Mouse (Mus musculus) testis, adult 2 months (tissue): ENCODE measurements around the gene Tbl1x.

Experiments
- CTCF ChIP-seq: fragments of 200-500 bp; IDR thresholded peaks from 2 replicates; pipeline ENCODE4 v1.5.1; 2012; ENCODE audit warnings: low read depth, mild to moderate bottlenecking, inconsistent platforms, low read length, moderate library complexity; ENCODE audit not compliant: control insufficient read depth, insufficient read depth, insufficient replicate concordance
- POLR2A ChIP-seq: fragments of 200-500 bp; IDR thresholded peaks from 2 replicates; pipeline ENCODE4 v1.6.1; 2012; ENCODE audit warnings: low read depth, mild to moderate bottlenecking, inconsistent platforms, low read length, moderate library complexity; ENCODE audit not compliant: control insufficient read depth

DNA sequence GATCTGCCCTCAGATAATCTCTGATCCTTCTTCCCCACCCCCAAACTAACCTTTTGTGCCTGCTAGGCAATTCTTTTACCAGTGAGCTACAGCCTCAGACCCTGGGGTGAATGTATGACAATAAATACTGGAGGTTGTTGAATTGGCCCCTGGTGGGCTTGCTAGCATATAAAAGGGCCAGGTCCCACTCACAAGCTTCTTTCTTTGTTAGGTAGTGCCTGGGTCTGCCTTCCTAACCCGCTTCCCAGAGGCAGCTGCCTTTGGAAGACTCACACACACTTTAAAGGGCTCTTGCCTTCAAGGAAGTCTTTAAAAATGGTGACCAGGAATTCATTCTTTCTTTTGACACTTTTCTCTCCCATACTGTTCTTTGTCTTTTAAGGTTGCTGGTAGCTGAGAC, 14.4 kb downstream of the Tbl1x start:
- TF ChIP-seq CTCF (no peak), POLR2A (no peak)
